Mouse (Mus musculus): ENCODE measurements around the gene Mall. TPM values are rescaled to one million over a fixed set of nuclear protein-coding genes. Genes with fewer than 3 reads are reported as not detected.
A peak's percentile ranks its signal among the peaks of the same experiment; 100 is the strongest.

The Mall gene
- total RNA-seq (2021): under 1 TPM; 0.45 to 0.86 TPM

DNA sequence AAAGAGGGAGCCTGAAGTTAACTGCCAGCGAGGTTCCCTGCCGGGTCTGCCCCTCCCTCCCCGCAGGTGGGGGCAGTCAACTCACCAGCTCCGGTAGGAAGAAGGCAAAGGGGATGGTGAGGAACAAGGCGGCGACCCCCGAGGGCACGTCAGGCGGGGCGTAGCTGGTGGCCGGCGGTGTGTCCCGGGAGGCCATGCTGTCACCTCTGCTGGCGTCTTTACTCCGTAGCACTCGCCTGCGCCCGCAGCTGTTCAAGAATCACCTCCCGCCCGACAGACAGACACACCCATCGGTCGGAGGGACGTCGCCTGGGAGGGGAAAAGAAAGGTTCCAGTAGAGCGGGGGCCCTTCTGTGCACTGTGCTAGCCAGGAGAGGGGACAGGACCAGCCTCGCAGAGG is at the start of gene Mall:
Mall (minus strand) TSS at position 262 of the 400 bp plus-strand sequence.
- no peak for DNase-seq

DNA sequence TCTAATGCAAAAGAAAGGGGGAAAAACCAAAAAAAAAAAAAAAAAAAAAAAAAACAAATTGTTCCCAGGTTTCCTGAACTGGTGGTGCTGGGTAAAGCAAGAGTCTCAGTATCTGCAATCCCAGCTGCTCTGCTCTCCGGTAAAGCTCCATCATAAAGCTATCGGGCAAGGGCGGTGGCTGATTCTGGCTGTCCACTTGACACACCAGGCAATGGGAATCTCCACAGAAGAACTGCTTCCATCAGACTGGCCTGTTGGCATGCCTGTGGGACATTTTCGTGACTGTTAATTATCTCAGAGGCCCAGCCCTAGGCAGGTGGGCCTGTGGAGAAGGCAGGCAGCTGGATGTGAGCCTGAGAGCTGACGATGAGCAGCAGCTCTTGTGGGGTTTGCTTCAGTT is 48.7 kb upstream of the Mall start:
- no peak for DNase-seq

DNA sequence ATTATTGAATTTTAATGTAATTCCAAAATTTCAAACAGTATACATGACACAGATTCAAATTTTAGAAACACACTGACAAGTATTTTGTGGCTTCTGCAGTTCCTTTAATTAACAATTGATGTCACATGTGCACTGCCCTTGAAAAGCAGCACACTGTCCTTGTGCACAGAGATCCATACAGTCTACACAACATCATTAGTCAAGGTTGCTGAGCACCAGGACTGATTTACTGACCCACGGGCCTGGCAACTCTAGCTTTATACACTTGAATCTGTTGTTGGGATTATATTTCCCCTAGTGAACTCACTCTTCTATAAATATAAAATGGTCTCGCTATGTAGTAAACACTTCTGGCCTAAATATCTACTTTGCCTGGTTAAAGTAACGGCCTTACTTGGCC is 45.3 kb upstream of the Mall start:
- DNase-seq: no peak

DNA sequence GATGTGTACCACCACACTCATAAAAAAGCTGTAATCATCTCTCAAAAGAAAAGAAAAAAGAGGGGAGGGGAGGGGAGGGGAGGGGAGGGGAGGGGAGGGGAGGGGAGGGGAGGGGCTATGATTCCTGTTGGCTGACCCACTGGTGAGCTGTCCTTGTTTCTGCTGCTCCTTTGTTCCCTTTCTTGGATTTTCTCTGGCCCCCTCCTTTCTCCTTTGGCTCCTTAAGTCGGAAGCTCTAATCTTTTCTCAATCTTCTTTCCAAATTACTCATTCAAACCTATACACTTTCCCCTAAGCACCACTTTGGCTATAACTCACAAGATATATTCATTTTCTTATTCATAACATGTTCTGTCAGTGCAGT is 44.8 kb upstream of the Mall start:
- DNase-seq: no peak

DNA sequence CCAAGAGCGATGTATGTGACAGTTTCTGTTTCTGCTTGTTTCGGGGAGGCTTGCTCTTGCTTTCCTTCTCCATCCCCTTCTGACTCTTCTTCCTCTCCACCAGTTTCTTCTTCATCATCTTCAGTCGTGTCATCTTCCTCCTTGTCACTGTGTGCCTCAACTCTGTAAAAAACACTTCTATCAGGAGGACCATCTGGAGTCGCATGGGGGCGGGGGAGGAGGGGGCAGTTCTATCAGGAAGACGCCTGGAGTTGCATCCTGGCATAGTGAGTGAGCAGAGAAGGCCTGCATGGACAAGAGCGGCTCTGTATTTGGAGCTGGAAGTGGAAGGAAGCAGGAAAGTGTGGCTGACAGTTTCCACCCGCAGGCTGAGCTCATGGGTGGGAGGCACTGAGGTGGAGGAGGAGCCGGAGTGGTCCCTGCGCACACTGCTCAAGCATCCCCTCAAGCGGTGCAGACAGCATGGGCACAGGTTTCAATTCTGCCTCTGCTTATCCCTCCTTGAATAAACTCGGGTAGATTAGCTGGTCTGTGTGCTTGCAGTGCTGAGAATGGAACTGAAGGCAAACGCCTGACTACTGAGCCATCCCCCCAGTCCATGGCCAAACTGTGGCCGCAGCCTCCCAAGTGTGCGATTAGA is 44.3 kb upstream of the Mall start:
- DNase-seq: peak in 1 of 2 experiments; percentile 14

DNA sequence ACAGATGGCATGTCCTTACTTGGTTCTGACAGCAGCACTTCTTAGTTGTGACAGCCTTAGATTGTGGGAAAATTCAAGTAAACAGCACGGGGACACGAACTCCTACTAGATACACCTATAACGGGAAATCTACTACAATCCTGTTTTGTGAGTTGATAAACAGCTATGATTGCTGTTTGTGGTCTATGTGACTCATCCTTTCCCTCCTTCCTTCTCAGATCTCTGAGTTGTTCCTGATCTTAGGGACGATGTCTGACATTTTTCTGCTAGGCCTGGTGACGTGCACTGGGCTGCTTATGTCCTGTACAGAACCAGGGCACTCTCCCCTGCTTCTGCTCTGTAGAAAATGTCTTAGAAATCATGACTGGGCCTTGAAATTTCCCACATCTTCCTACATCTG is 31.9 kb upstream of the Mall start:
- no peak for DNase-seq

DNA sequence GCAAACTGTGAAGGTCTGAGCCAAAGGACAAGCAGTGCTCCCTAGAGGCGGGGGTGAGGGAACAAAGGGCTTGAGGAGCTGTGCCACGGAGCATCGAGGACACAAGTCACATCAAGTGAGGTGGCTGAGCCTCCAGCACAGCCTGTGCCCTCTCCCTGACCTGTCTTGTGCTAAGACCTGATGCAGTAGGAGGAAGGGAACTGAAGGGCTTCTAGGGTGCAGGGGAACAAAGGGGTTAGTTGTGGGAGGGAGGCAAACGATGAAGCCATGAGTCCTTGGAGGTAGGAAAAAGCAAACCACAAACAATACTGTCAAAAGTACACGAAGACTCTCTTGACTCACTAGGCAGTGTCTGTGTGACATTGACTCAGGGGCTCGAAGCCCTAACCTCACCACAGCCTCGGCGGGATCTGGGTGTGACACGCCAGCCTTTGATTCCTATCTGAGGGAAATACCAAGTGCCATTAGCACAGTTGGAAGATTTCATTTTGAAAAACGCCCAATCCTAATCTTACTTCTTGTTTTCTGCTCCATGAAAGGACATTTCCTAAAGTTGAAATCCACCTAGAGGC is 30.8 kb upstream of the Mall start:
- DNase-seq: no peak

DNA sequence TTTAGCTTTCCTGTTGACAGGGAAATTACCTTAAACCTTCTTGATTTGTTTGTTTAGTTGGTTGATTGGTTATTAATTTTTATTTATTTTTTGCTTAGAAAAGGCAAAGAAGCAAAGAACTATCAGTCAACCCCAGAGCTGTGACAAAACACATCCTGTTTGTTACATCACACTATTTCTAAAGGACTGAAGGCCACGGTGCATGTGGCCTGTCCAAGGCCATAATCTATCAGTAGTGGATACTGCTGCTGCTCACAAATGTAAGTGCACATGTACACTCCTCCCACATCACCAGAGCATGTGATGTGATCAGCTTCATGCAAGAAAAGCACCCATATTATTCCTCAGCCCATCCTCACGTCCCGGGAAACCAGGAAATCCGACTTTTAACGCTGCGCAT is 30.3 kb upstream of the Mall start:
- DNase-seq: no peak

DNA sequence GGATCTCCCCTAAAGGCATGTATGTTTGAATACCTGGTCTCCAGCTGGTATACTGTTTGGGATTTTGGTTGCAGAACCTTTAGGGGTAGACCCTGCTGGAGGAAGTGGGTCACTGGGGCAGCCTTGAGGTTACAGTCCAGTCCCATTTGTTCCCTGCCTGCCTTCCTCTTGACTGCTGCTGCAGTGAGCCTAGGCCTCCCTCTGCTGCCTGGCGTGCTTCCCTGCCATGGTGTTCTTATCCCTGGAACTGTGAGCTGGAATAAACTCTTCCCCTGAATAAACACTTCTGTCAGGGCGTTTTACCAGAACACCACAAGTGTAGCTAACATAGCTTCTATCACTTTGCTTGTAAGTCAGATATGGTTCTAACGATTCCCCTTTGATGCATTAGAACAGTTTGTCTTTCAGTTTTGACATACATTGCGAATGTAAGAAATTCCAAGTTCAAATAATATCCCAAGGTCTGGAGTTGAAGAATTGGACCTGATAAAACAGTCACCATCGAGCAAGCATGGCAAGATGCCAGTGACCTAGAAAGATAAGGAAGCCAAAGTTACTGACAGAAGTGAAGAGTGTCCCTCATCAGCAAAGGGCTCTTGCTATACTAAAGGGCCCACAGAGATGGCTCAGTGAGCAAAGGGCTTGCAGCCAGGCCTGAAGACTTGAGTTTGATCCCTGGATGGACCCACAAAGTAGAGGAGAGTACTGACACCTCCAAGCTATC is 29.6 kb upstream of the Mall start:
- DNase-seq: no peak

DNA sequence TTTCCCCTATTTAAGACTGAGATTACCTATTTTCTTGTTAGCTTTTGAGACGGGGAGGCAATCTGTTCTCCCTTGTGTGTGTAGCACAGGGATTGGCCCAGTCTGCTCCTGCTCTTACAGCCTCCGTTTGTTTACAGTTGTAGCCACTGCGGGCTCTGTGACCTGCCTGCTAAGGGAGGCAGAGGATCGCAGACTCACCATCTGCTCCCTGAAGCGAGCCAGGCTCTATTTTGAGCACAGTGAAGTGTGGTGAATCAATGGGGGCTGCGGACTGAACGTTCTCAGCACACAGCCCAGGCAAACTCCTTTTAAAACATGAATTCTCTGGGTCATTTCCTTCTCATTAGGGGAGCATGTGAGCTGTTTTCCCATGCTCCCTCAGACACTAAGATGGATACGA is 27.4 kb upstream of the Mall start:
- DNase-seq: peak; percentile 56 to 62

DNA sequence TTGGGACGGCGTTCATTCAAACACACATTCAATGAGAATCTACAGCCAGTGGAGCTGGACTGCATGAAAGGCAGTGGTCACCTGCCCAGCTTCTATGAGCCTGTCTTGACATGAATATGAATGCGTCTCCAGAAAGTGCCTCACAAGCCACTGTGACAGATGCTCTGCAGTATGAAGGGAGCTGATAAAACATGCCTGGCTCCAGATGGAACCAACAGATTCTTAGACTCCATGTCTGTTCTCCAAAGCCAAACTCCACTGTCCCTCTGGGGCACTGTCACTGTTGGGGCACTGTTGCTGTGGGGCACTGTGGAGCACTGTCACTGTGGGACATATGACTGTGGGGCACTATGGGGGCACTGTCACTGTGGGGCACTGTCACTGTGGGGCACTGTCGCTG is 24.4 kb upstream of the Mall start:
- no peak for DNase-seq

DNA sequence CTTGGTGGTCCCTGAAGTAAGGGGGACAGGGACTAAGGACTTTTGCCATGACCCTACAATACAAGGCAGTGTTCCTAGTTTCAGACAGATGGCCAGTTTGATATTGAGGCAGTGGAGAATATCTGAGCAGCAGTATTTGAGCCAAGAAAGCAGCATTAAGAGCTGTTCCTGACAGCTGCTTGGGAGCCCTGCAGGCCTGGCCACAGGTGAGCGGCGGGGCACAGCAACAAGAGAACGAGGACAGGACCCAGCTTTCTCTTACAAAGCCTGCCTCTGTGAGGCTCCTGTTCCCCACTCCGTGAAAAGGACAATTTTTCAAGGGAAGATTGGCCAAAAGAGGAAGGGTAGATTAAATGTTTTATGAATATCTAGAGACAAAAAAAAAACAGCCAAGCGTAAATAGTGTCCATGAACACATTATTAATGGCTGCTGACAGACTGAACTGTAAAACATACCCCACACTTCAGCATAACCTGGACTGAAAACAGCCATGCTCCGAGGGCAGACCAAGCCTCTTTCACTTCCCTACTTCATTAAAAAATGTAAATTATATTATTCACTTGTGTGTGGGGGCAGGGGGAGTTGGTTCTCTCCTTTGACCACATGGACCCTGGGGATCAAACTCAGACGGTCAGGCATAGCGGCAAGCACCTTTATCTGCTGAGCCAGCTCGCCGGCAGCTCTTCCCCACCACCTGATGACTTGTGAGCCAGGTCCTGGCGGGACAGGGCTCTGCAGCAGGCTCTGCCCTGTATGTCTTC is 22.3 kb upstream of the Mall start:
- DNase-seq: no peak

DNA sequence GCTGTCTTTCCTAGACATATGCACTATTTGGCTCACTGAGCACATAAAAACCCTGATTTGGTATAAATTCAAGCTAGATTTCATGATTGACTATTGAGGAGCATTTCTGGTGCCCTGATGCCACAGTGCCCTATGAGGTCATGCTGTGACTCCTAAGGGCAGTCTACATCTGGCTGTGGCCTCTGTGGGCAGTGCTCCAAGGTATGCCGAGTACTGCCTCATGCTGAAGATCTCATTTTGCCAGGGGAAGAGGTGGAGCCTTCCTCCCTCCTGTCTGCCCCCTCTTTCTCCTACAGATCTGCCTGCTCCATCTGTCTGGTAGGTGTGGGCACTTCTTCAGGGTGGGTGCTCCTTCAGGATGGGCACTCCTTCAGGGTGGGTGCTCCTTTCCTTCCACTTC is 19.6 kb upstream of the Mall start:
- no peak for DNase-seq

DNA sequence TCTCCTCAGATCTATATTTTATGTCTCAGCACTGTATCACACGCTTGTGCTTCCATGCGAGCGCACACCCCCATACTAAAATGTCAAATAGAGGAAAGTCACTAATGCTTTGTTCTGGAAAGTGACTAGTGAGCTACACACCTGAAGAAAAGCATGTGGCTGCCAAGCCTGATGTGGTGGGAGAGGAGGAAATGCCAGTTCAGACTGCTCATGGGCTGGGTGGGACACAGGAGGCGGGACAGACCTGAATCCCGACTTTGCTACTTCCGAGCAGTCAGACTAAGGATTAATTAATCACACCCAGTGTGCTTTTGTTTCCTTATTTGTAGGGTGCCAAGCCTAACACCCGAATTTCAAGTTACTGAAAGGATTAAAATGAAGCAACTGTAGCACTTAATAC is 18.6 kb upstream of the Mall start:
- DNase-seq: no peak

DNA sequence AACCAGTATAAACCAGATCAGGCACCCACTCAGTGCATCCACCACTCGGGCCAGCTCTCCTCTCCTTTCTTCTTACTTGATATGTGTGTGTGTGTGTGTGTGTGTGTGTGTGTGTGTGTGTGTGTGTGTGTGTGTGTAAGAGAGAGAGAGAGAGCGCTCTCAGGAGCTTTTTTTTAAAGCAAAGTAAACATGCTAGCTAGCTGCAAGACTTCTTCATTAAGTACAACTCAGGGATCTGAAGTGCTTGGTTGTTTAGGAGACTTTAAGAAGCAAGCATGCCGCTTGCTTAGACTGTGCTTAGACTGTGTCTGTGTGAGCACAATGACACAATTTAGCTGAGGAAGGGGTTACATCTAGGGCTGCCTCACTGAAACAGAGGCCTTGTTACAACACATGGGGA is 12.9 kb upstream of the Mall start:
- DNase-seq: no peak

DNA sequence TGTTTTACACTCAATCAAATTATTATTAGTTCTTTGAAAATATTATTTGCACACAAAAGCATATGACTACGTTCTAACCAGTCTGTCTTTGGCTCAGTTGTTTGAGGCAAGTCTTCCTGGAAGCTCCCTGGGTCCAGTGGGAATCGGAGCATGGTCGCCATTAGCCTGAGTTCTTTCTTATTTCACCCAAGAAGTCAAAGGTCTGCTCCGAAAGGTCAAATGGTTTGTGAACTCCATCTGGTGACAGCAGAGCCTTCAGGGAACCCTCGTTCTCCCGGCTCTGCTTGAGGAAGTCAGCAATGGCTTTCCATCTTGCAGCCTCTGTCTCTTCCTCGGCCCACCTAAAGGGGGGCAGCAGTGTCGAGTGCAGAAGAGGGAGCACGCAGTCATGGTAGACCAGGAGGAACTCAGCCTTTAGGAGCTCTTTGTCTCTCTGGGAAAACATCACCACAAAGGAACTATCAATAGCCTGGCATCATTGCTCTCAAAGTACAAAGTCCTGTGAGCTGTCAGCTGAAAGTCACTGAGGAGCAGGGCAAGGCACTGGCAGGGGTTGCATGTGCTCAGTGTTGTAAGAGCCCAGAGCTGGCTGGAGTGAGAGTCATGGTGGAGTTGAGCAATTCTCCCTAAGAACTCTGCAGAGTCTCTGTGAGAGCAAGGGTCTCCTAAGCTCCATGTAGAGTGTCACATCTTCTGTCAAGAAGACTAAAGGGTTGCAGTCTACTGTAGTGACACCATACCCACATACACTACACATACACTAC is 11.2 kb upstream of the Mall start:
- DNase-seq: no peak

DNA sequence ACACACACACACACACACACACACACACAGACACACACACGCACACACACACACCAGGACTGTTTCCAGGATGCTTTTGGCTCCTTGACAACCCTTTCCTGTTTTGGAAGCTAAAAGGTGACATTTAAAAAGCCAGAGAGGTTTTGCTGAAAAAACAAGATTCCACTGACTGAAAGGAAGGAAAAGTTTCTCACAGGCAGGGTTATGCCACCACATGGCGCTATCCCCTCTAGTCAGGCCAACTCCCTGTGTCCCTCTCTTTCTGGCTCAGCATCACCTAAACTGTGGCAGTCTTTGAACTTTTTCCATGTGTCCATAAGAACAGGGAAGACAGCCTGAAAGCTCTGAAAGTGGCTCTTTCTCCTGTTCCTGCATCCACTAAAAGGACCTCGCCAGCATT is 8.2 kb upstream of the Mall start:
- DNase-seq: no peak

DNA sequence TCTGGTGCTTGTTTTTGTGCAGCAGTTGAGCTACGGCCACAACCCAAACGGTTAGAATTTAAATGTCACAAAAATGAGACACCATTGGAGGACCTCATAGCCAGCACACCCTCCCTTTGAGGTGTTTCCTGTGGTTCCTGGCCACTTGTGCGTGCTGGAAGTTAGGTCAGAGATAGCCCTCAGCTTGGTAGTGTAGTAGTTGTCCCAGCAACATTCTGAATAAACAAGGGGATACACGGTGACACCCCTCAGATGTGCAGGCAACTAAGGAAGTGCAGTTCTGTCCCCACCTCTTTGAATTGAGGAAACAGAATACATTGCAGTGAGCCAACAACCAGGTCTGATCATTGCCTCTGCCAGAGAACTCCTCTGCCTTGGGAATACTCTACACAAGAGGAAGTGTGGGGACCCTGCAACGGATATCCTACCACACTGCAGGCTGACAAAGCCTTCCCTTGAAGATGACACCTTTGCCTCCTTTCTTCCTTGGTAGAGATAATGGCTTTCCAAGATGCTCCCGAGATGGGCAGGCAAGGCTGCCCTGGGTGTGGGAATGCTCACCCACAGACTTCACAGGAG is 7.0 kb upstream of the Mall start:
- no peak for DNase-seq

DNA sequence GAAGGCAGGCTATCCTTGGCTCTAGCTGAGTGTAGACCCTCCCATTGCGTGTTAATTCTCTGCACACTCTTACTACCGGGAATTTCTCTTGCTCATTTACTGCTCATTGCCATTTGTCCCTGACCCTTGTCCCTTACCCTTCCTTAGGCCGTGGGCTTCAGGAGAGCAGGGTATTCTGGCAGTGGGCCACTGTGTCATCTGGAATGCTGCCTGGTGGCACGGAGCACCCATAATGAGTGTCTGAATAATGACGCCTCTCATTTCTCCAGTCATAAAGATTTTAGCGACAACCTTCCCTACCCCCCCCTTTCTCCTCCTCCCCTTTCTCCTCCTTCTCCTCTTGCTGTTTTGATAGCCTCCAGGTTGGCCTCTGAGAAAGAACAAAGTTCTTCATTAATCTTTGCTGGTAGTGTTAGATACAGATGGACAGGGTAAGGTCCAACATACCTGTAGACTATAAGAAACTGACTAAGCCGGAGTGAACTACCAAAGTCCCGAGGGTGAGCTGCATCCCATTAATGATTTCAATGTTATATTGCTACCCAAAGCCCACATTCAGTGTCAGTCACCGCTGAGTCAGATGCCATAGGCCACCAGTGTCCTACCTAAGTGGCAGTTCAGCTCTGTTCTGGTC is 5.9 kb upstream of the Mall start:
- DNase-seq: no peak

DNA sequence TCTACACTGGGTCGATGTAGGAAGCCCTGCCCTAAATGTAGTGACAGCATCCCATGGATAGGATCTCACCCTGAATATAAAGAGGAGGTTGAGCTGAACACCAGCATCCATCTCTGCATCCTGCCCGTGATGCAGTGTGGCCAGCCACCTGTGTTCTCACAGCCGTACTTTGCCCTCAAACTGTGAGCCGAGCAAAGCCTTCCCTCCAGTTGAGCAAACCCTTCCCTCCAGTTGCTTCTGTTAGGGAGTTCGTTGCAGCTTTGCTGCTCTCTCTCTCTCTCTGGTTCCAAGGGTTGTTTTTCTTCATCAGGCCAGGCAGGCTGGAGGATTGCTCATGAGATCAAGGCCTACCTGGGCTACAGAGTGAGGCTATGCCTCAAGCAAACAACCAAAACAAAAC is 5.2 kb upstream of the Mall start:
- DNase-seq: no peak

DNA sequence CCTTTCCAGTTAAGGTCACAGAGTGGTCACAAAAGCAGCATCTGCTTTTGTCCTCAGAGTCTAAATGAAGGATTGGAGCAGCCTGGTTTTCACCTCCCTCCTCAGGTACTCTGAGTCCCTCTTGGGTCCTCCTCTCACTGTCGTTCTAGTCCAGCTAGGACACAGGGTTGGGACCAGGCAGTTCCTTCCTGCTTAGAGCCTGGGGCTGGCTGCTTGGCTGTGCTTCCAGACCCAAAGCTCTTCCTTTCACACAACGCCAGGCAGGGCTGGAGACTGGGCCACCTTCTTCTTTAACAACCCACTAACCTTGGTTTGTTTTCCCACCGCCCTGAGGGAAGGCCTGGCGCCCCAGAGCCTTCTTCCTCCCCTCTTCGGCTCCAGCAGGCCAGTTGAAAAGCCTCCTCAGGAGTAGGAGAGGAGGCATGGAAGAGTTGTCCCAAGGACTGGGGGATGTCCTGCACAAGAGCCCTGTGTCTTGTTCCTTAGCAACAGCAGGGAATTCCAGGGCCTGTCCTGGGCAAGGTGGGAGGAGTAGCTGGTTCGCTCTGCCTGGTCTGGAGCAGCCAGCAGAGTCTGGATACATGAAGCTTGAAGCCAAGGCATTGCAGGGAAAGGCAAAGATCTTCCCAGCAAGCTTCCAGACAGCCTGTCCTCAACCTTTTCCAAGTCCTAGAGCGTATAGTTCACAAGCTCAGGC is 717 bp upstream of the Mall start:
- DNase-seq: no peak

Data from layer of hippocampus, postnatal 36 days (tissue).